Mouse (Mus musculus): Measurements from ENCODE around the gene Sema3g.

GRCm38 (mm10) chr14:31258476-31259050 is 40.9 kb downstream of the Sema3g start:
- TF ChIP-seq CTCF (IDR thresholded peaks at IDR 0.05; ENCODE audit: low read depth, low read length) (no peak), GATA1 (IDR thresholded peaks at IDR 0.05; ENCODE audit: borderline replicate concordance, low read length) (no peak)

Data from G1E (cell line).